Comparison of ENCODE assay signal across 10 mouse cellular contexts in genomic region chr9:47407007-47407670, GRCm38 (mm10).
DNase-seq lines count a peak whose midpoint lies in the region; ATAC-seq lines count a peak whose summit lies in the region.
"Had no signal": no experiment of that assay in that cellular context is flagged by ENCODE, and none has a peak within 500 bp of the region (broad histone marks: within the 10 kb centered on the region; RNA-seq: fewer than 3 reads in every experiment).

No protein-coding gene starts in this region.

- peaks cover 75% of the 10 kb centered on the region for H3K4me1 ChIP-seq in embryonic facial prominence, embryonic 10.5 days
- H3K4me1 ChIP-seq in heart, embryonic 11.5 days (ENCODE audit: control insufficient read depth, insufficient read depth, low read length): peaks cover 23% of the 10 kb centered on the region
- H3K4me1 ChIP-seq: megakaryocyte, embryonic 14.5 days had no signal

- H3K36me3 ChIP-seq in embryonic facial prominence, embryonic 10.5 days (replicated peaks): no peaks in the 10 kb centered on the region
- H3K36me3 ChIP-seq in heart, embryonic 11.5 days (ENCODE audit: control insufficient read depth, insufficient read depth, low read length): no peaks in the 10 kb centered on the region

- peak overlapping the region; percentile 14 for H3K4me2 ChIP-seq in heart, embryonic 11.5 days

- 51% methylated on average over 7 of the region's 7 CpGs for WGBS in embryonic facial prominence, embryonic 10.5 days
- 8% methylated on average over 7 of the region's 7 CpGs for WGBS in heart, embryonic 11.5 days (ENCODE audit: insufficient replicate concordance)

- no peak overlapping the region for H3K4me3 ChIP-seq in embryonic facial prominence, embryonic 10.5 days
- H3K4me3 ChIP-seq in heart, embryonic 11.5 days (ENCODE audit: low read depth, low read length): no peak overlapping the region
- H3K4me3 ChIP-seq: erythroblast, embryonic 14.5 days; megakaryocyte, embryonic 14.5 days had no signal

- H3K9me3 ChIP-seq in embryonic facial prominence, embryonic 10.5 days: no peaks in the 10 kb centered on the region
- no peaks in the 10 kb centered on the region for H3K9me3 ChIP-seq in heart, embryonic 11.5 days (replicated peaks; ENCODE audit: control insufficient read depth, low read length)

- peak overlapping the region; percentile 51; the same call in 1 of the 2 replicates for H3K27ac ChIP-seq in embryonic facial prominence, embryonic 10.5 days (replicated peaks)
- no peak overlapping the region for H3K27ac ChIP-seq in heart, embryonic 11.5 days (ENCODE audit: low read depth, low read length)

- ATAC-seq in heart, embryonic 11.5 days (replicated peaks; ENCODE audit: insufficient number of reproducible peaks, low FRiP score, low TSS enrichment): peak; percentile 78; the same call in 1 of the 2 replicates
- no peak for ATAC-seq in granulocyte monocyte progenitor cell, adult 5-6 weeks (replicated peaks; ENCODE audit: poor library complexity, severe bottlenecking)
- ATAC-seq in megakaryocyte progenitor cell, adult 5-6 weeks (replicated peaks; ENCODE audit: poor library complexity): no peak

- no peak overlapping the region for H3K9ac ChIP-seq in heart, embryonic 11.5 days (ENCODE audit: low read depth, low read length)

- H3K27me3 ChIP-seq in embryonic facial prominence, embryonic 10.5 days (replicated peaks; ENCODE audit: low read depth, poor library complexity, severe bottlenecking): peaks cover 94% of the 10 kb centered on the region
- H3K27me3 ChIP-seq in heart, embryonic 11.5 days (ENCODE audit: control insufficient read depth, insufficient read depth, low read length): peaks cover 87% of the 10 kb centered on the region
- H3K27me3 ChIP-seq: megakaryocyte, embryonic 14.5 days had no signal

- peak; percentile 38 for DNase-seq in layer of hippocampus, adult 11-12 months (ENCODE audit: low spot score)
- DNase-seq in layer of hippocampus, postnatal 36 days: no peak
- peak; percentile 49 for DNase-seq in embryonic facial prominence, embryonic 10.5 days (ENCODE audit: low spot score)
- peak; percentile 44 for DNase-seq in kidney, adult 9 months
- DNase-seq in lung, postnatal 25 days (ENCODE audit: low spot score): peak; percentile 77

Comparison
In these comparisons a context has a peak if more than half of its experiments do, and no peak if none do; other contexts are left out.
1. DNase-seq: peak in layer of hippocampus, adult 11-12 months (single experiment), embryonic facial prominence, embryonic 10.5 days (single experiment), kidney, adult 9 months (single experiment) and lung, postnatal 25 days (single experiment); none in layer of hippocampus, postnatal 36 days (0 of 2).